Mouse (Mus musculus) liver, embryonic 16.5 days (tissue): ENCODE results near the gene Focad. TPM values are rescaled to one million over a fixed set of nuclear protein-coding genes. Genes with fewer than 3 reads are reported as not detected.

Experiments
- ATAC-seq: fragments of 200-750 bp; cut with Nextera tagmentation; 2 replicates; pipeline ENCODE4 v1.8.0; 2017; ENCODE audit warnings: low read depth, mild to moderate bottlenecking, moderate number of reproducible peaks, moderate library complexity
- H3K27ac ChIP-seq: fragments of 300-500 bp; sonication (generic); 2 replicates; pipeline ENCODE4 v1.5.1; 2014; ENCODE audit warnings: mild to moderate bottlenecking, low read length
- H3K27me3 ChIP-seq: fragments of 300-500 bp; sonication (generic); 2 replicates; pipeline ENCODE4 v1.6.1; 2014; ENCODE audit warnings: low read depth, low read length, mixed read lengths; ENCODE audit not compliant: control insufficient read depth, insufficient read depth
- H3K36me3 ChIP-seq: fragments of 300-500 bp; sonication (generic); 2 replicates; pipeline ENCODE4 v1.6.1; 2014; ENCODE audit warnings: mild to moderate bottlenecking; ENCODE audit not compliant: control insufficient read depth, insufficient read depth
- H3K4me1 ChIP-seq: fragments of 300-500 bp; sonication (generic); 2 replicates; pipeline ENCODE4 v1.6.1; 2014; ENCODE audit warnings: low read depth, low read length, mixed read lengths; ENCODE audit not compliant: control insufficient read depth
- H3K4me2 ChIP-seq: fragments of 300-500 bp; sonication (generic); 2 replicates; pipeline ENCODE4 v1.6.1; 2014; ENCODE audit warnings: low read depth, low read length, mixed read lengths
- H3K4me3 ChIP-seq: fragments of 300-500 bp; sonication (generic); 2 replicates; pipeline ENCODE4 v1.5.1; 2014; ENCODE audit warnings: low read depth, mild to moderate bottlenecking, low read length
- H3K9ac ChIP-seq: fragments of 300-500 bp; sonication (generic); 2 replicates; pipeline ENCODE4 v1.6.1; 2014; ENCODE audit warnings: low read depth, low read length
- H3K9me3 ChIP-seq: fragments of 300-500 bp; sonication (generic); replicated peaks from 2 replicates; pipeline ENCODE4 v1.6.1; 2016; ENCODE audit warnings: low read length; ENCODE audit not compliant: control insufficient read depth
- WGBS: fragments of 180-500 bp; shearing (Covaris S2); extraction: QIAGEN DNeasy Blood & Tissue Kit; methylation state at CpG from one replicate; pipeline ENCODE4 v1.1.7; 2014; ENCODE audit not compliant: insufficient replicate concordance; 5-methylcytosine and 5-hydroxymethylcytosine counted together
- microRNA counts: library from miRNA; unstranded; fragments of <30 nt; microRNA quantifications from one replicate; lab custom pipeline; 2016
- microRNA-seq: library from miRNA; unstranded; fragments of <30 nt; microRNA quantifications from one replicate; pipeline ENCODE4, GENCODE M21; 2016
- polyA plus RNA-seq: library from polyadenylated mRNA; unstranded; fragments of >200 nt; fragmentation: Nextera tagmentation; extraction: Ambion mirVana; gene quantifications from 2 replicates; pipeline ENCODE4 v1.2.1, GENCODE M21; 2015

Focad gene
- polyA plus RNA-seq, 1 experiment from 2014 or later = 8.7 TPM

DNA sequence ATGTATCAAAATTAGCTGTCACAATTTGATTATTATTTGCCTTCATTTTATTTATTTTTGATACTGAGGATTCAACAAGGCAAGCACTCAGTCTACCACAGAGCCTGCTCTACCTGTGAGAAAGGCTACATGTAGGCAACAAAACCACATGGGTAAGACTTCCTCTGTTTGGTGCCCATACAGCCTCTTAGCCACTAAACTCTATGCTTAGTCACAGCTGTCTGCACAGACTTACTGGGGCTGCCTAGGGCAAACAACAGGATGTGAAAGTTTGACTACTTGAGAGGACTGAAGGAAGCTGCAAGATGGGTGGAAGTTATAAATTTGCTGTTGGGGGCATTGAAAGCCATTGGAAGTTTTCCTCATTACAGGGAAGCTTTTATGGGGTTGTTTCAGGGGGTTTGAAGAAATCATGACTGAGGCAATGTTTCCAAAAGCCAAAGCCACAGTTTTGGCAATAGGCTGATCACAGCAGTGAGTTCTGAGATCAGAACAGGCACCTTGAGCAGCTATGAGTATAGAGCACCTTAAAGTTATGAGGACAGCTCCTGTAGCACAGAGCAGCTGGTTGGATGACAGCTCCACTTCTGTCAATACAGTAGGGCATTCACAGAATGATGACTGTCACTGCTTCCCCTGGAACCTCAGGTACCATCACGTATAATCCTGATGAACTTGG, 355.8 kb downstream of the Focad start:
- Histone ChIP-seq H3K36me3 (no peaks in the 10 kb centered on the region), H3K27ac (no peak overlapping the region), H3K9ac (no peak overlapping the region), H3K27me3 (no peaks in the 10 kb centered on the region), H3K4me1 (no peaks in the 10 kb centered on the region), H3K4me2 (no peak overlapping the region), H3K4me3 (no peak overlapping the region), H3K9me3 (no peaks in the 10 kb centered on the region)
- WGBS = 48% methylated on average over 1 of the region's 1 CpGs
- no peak; the same call in 1 of the 2 replicates for ATAC-seq

DNA sequence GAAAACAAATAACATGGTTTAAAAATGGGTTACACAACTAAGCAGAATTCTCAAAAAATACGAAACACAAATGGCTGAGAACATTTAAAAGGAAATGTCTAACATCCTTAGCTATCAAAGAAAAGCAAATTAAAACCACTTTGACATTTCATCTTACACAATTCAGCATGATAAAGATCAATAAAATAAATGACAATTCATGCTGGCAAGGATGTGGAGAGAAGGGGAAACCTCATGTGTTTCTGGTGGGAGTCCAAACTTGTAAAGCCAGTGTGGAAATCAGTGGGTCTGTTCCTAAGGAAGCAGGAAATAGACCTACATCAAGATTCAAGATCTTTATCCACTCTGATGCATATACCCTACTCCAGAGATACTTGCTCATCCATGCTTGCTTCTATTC, 363.7 kb downstream of the Focad start:
- no peak overlapping the region for H3K4me2 ChIP-seq
- no peaks in the 10 kb centered on the region for H3K36me3 ChIP-seq
- no peak overlapping the region for H3K27ac ChIP-seq
- no peaks in the 10 kb centered on the region for H3K4me1 ChIP-seq
- no peak for ATAC-seq
- H3K9me3 ChIP-seq = no peaks in the 10 kb centered on the region
- no peak overlapping the region for H3K4me3 ChIP-seq
- no peak overlapping the region for H3K9ac ChIP-seq
- H3K27me3 ChIP-seq = no peaks in the 10 kb centered on the region
- 47% methylated on average over 1 of the region's 1 CpGs for WGBS

DNA sequence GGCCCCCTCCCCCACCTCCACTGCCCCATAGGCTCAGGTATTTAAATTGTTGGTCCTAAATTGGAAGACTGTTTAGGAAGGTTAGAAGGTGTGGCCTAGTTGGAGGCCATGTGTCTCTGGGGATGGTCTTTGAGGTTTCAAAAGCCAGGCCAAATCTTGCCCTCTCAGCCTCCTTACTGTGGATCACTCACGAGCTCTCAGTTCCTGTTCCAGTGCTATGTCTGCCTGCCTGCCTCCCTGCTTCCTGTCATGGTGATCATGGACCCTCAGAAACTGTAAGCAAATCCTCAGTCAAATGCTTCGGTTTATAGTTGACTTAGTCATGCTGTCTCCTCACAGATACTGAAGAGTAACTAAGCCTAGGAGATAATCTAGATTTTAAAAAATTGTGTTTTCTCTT, 364.2 kb downstream of the Focad start:
- Histone ChIP-seq H3K4me3 (no peak overlapping the region), H3K9ac (no peak overlapping the region), H3K36me3 (no peaks in the 10 kb centered on the region), H3K9me3 (no peaks in the 10 kb centered on the region), H3K27ac (no peak overlapping the region), H3K27me3 (no peaks in the 10 kb centered on the region), H3K4me1 (no peaks in the 10 kb centered on the region), H3K4me2 (no peak overlapping the region)
- 34% methylated on average over 2 of the region's 2 CpGs for WGBS
- no peak for ATAC-seq

MicroRNA genes within 50 kb of the gene (microRNA counts, 519-probe panel; counts per million panel counts)
- 1,977 counts per million, percentile 26 among the panel's probes with 10 or more counts for microRNA mmu-miR-491 (lab: Ali Mortazavi, UCI)

Small RNAs within 50 kb of the gene (microRNA-seq; reads per million reads assigned to microRNA genes)
- 2.7 reads per million, percentile 6 among the genes with 10 or more reads in this experiment for gene Mir491

Other genes starting within 250 kb of the Focad start
- gene Mllt3, start 61.3 kb upstream of the Focad start, polyA plus RNA-seq = 83.5 and 89.3 TPM in 2 replicates